Mouse (Mus musculus) C2C12 (cell line): ENCODE measurements around the gene Atp10a.

Experiments
- CTCF ChIP-seq: IDR thresholded peaks from one replicate; pipeline ENCODE4 v1.5.1; 2011; ENCODE audit not compliant: control insufficient read depth, insufficient read depth, insufficient read length
- MYOG ChIP-seq: IDR thresholded peaks from one replicate; pipeline ENCODE4 v1.6.1; 2011; ENCODE audit not compliant: control insufficient read depth, insufficient read length; ENCODE audit errors: extremely low read depth
- USF1 ChIP-seq: IDR thresholded peaks from one replicate; pipeline ENCODE4 v1.6.1; 2011; ENCODE audit warnings: low read depth, mild to moderate bottlenecking, control low read depth, moderate library complexity

DNA sequence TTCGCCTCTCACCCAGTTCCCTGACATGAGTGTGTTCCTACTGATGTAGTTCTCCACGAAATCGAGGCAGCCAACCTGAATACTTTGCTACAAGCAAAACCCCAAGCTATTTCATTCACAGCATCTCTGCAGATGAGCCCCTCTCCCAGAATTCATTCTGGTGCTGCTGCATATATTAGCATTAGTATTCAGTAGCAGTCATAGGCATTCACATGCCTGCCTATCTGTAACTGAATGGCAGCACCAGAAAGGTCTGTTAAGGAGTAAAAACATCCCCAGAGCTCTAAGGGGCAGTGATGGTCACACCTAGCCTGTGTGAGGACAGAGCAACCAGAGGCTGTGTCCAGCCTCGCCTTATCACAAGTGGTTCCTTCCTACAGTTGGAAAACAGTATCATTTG, 131.0 kb downstream of the Atp10a start:
- TF ChIP-seq CTCF (no peak), USF1 (no peak), MYOG (no peak)
